Mouse (Mus musculus): ENCODE measurements around the gene Atl2.

DNA sequence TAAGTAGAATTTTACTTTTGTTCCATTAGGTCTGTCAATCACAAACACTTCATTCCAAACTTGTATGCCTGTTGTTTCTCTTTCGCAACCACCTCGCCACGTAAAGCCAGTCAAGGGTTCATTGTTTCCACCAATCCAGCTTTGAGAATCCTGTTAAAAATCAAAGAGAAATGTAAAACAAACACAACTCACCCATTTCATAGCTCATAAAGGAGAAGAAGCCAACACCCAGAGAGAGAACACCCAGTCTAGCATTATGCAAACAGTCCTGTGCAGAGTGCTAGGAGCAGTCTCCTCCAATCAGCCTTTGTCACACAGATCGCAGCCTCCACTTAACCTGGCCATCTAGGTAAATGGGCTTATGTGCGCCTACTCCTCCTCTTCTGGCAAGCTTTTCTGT is 30.9 kb downstream of the Atl2 start:
- TF ChIP-seq GATA1 (IDR thresholded peaks at IDR 0.05; ENCODE audit: borderline replicate concordance, low read length) = no peak
- TF ChIP-seq FLI1 (IDR thresholded peaks at IDR 0.05; ENCODE audit: low read length) = no peak
